Mouse (Mus musculus) heart, postnatal 25 days (tissue): ENCODE measurements at regions not wholly inside any gene's neighbourhood (a gene's known extent, or its start where the extent isn't known, plus 50 kb on each side); places are given as distances from the start of the nearest gene placed in this dataset.
A peak's percentile ranks its signal among the peaks of the same experiment; 100 is the strongest.

Experiments used
- DNase-seq: peaks from one replicate; pipeline ENCODE4 v3.0.0; 2022; ENCODE audit warnings: low spot score
- intact Hi-C: fragments of 180-260 bp; cut with DNase I; formaldehyde crosslinking; loops from one replicate; pipeline ENCODE4 v1.15.1; 2025

GRCm38 (mm10) chr7:117044926-117045325, 335.9 kb upstream of the Xylt1 start:
- intact Hi-C loops = no loop called here
- DNase-seq = no peak

DNA sequence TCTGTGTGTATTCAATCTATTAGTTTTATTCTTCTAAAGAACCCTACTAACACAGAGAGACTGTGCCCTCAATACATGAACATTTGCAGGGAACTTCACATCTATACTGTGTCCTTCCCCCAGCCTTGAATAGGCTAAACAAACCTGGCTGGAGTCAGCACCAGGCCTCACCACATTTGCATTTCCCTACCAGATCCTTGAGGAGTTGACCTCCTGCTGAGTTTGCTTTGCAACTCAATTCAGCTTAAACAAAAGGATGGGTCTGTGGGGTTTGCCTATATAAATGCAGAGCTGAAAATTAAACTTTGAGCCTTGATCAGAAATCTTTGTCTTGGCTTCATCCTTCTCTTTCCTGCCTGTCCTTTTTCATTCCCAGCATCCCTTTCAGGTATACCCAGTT, 331.5 kb upstream of the Xylt1 start:
- intact Hi-C loops = no loop called here
- no peak for DNase-seq

DNA sequence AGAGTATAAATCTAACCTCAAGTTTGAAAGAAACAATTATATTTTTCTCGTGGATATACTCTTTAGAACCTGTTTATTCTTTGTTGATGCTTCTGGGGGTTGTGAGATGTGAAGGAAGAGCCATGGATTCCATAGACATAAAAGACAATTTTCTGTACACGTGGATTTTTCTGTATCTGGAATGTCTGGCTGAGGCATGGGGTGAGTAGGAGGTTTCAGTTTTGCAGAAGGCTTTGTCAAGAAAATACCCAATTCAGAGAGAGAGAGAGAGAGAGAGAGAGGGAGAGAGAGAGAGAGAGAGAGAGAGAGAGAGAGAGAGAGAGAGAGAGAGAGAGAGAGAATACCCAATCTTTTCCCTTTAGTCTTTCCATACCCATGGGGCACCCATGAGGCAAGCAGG, 315.0 kb upstream of the Xylt1 start:
- no peak for DNase-seq
- intact Hi-C loops = no loop called here

DNA sequence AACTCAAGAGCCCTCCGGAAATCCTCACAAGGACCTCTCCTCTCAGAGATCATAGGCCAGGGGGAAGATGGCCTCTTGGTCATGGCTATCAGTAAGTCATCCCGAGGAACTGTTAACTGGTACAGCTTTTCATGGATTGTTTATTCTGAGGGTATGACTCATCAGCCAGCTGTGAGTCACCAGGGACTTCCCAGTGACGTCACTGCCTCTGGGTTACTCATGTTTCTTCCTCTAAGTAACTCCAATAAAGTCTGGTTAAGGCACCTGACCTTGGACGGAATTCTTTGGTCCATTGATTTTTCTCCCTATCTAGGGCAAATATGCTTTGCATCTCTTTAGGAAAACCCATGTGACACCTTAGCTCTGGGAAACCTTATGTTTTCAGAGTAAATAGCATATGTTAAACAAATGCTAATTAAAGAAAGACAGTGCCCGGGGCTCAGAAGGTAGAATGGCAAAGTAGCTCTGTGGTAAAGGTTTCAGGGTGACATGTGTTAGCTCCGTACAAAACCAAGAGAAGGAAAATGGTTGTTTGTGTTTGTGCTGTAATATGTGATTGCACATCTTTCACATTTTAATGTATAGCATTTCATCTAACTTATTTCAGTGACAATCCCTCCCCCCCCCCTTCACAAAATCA, 289.7 kb upstream of the Xylt1 start:
- DNase-seq = peak; percentile 1

DNA sequence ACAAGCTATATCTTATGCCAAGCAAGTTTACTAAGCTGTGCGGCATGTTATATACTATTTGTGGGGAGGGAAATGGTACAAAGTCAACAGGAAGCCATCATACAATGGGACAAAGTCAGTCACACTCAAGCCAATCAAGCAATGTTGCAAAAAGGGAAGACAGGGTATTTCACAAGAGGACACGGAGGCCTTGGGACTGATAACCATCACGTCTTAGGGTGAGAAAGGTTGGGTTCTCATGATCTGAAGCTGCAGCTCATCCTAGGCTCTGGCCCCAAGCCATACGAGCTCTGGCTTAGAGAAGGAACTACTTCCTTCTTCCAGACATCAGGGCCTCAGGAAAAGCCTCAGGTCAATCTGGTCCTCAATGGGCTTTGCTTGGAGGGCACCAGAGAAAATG, 287.9 kb upstream of the Xylt1 start:
- intact Hi-C loops = no loop called here
- no peak for DNase-seq

More for the DNA sequence above, 289.7 kb upstream of the Xylt1 start:
- intact Hi-C loops = no loop called here

DNA sequence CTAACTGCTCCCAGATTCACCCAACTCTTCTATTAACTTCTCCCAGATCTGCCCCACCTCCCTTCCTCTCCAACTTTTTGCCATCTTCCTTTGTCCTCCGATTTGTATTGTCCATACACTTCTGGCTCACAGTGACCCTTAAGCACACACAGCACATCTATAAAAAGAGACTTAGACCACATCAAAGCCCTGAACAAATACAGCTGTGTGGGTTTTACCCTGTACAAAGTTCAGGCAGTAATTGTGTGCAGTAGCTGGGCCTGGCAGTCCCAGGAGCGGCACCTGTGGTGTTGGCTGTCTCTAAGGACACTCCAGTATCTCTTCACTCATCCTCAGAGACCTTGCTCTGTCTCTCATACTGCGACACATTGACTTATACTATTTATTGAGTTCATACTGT, 283.2 kb upstream of the Xylt1 start:
- DNase-seq = no peak
- intact Hi-C loops = no loop called here

DNA sequence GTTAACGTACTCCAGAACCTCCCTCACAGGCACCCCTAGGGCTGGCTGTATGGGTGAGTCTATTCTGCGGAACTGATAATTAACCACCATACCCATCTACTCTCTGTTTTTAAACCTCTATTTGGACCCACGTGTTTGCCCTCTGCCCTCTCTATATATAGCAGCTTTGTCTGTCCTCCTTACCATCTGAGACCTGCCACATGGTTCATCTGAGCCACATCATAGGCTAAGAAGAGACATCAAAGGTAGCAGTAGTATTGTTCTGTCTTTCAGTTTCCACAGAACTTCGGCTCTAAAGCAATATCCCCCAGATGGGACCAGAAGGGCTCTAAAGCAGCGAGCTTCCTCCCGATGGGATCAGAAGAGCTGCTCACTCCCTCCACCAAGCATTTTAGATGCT, 281.7 kb upstream of the Xylt1 start:
- intact Hi-C loops = no loop called here
- DNase-seq = no peak

DNA sequence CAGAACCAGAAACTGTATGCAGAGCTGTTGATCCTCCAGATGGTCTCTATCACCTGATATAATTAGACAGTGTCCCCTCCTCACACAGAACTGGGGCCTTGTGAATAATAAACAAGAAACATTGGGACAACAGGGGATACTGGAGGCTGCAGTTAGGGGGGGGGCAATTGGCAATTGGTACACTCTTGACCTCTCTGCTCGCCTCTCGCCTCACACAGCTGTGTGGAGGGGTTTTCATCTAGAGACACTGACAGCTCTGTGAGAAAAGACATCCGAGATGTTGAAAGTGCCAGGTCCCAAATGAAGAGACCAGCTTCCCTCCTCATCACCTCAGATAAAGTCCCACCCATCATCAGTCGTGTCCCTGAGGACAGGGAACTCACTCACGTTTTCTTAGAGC, 277.7 kb upstream of the Xylt1 start:
- intact Hi-C loops = no loop called here
- no peak for DNase-seq

- no peak for DNase-seq
- intact Hi-C loops = no loop called here
Observed at GRCm38 (mm10) chr7:117106691-117107191, 274.0 kb upstream of the Xylt1 start.

DNA sequence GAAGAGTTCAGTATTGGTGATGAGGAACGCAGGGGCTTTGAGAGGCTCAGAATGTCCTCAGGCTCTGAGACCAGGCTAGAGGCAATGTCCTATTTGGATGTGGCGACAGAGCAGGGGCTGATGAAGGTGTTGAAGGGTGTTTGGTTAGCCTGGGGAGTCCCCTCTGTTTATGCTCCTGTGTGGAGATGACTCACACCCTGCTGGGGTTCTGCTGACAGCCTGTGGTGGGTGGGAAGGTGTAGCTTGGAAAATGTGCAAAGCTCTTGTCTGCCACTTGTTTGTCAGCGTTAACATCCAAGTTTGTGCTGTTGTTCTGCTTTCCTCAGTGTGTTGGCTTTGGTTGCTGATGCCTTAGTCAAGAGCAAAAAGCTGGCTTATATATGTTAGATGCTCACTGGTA, 272.4 kb upstream of the Xylt1 start:
- intact Hi-C loops = no loop called here
- DNase-seq = no peak

- intact Hi-C loops = no loop called here
- no peak for DNase-seq
Observed at GRCm38 (mm10) chr7:117127728-117128127, 253.1 kb upstream of the Xylt1 start.

GRCm38 (mm10) chr7:117134869-117135268, 245.9 kb upstream of the Xylt1 start:
- DNase-seq = no peak
- intact Hi-C loops = no loop called here

- intact Hi-C loops = no loop called here
- no peak for DNase-seq
Observed at GRCm38 (mm10) chr7:117138681-117139080, 242.1 kb upstream of the Xylt1 start.

GRCm38 (mm10) chr7:117139245-117139970, 241.4 kb upstream of the Xylt1 start:
- intact Hi-C loops = no loop called here

GRCm38 (mm10) chr7:117139971-117140247, 240.9 kb upstream of the Xylt1 start:
- DNase-seq = no peak
- intact Hi-C loops = no loop called here

More at GRCm38 (mm10) chr7:117139245-117139970, 241.4 kb upstream of the Xylt1 start:
- peak; percentile 23 for DNase-seq

DNA sequence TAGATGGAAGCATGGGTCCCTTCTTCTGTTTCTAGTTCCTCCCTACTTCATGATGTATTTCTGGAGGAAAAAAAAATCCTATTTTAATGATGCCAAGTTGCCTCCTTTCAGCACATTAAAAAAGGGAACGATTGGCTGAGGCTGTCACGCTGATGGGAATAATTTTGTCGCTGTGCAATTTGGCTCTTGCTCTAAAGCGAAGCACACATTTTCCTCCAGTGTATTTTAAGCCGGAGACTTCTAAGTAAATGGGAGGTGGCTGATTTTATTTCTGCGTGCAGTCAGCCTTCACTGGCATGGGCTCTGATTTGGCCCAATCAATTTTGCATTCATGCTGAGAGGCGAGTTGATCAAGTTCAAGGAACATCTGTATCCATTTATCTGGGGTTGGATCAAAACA, 234.0 kb upstream of the Xylt1 start:
- no peak for DNase-seq
- intact Hi-C loops = no loop called here

DNA sequence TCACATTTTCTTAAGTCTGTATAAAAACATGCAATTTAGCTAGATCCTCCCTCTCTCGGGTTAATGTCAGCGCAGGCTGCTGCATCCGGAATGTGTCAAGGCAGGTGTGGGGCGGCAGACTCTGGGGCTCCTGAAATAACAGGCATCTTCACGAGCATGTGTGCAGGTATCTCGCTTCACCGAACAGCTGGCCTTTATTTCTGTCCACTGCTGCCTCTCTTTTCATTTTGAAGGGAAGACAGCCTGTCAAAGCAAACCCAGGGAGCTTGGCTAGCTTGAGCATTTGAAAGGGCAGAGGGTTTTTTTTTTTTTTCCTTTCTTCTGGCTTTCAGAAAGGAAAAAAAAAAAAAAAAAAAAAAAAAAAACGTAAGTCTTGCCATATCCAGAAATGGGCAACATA, 230.4 kb upstream of the Xylt1 start:
- intact Hi-C loops = no loop called here
- no peak for DNase-seq

DNA sequence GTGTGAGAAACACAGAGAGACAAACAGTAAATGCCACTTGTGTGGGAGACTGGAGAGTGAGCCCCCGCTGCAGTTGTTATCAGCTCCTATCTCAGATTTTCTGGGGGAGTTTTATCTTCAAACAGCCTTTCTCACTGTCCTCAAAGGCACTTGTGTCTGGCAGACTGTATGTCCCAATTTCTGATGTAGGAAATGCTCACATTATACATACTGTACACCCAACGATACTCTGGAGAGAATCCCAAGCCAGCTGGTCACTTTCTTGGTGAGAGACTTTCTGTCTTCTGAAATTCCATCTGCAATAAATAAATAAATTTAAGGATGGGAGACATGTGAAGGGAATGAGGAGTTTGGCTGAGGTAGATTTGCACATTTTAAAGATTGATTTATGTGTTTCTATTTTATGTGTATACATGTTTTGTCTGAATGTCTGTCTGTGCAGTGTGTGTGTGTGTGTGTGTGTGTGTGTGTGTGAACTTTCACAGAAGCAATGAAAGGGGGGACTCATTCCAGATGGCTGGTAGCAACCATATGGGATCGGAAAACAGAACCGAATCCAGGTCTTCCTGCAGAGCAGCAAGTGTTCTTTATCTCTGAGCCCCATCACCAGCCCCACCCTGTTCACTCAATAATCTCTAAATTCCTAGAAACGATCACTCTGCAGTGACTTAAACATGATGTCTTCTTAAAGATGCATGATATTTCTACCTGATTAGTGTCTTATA, 226.8 kb upstream of the Xylt1 start:
- DNase-seq = no peak
- intact Hi-C loops = no loop called here

GRCm38 (mm10) chr7:117161193-117161908, 219.4 kb upstream of the Xylt1 start:
- intact Hi-C loops = no loop called here
- DNase-seq = no peak

- intact Hi-C loops = no loop called here
- no peak for DNase-seq
Observed at GRCm38 (mm10) chr7:117174811-117175422, 205.9 kb upstream of the Xylt1 start.
